Mouse (Mus musculus) hindbrain, embryonic 13.5 days (tissue): Measurements from ENCODE around the gene Mvp. TPM values are rescaled to one million over a fixed set of nuclear protein-coding genes. Genes with fewer than 3 reads are reported as not detected.

Experiments
- ATAC-seq: fragments of 200-750 bp; cut with Nextera tagmentation; 2 replicates; pipeline ENCODE4 v1.8.0; 2017; ENCODE audit warnings: moderate TSS enrichment; ENCODE audit not compliant: low FRiP score
- H3K27ac ChIP-seq: fragments of 300-500 bp; sonication (generic); 2 replicates; pipeline ENCODE4 v1.5.1; 2015; ENCODE audit warnings: inconsistent platforms, mild to moderate bottlenecking, moderate library complexity
- H3K27me3 ChIP-seq: fragments of 300-500 bp; sonication (generic); 2 replicates; pipeline ENCODE4 v1.6.1; 2015; ENCODE audit warnings: mild to moderate bottlenecking, inconsistent platforms
- H3K36me3 ChIP-seq: fragments of 300-500 bp; sonication (generic); 2 replicates; pipeline ENCODE4 v1.6.1; 2015; ENCODE audit warnings: mild to moderate bottlenecking, inconsistent platforms
- H3K4me1 ChIP-seq: fragments of 300-500 bp; sonication (generic); replicated peaks from 2 replicates; pipeline ENCODE4 v1.6.1; 2015; ENCODE audit warnings: inconsistent platforms
- H3K4me2 ChIP-seq: fragments of 300-500 bp; sonication (generic); 2 replicates; pipeline ENCODE4 v1.6.1; 2015; ENCODE audit warnings: inconsistent platforms, mild to moderate bottlenecking, moderate library complexity
- H3K4me3 ChIP-seq: fragments of 300-500 bp; sonication (generic); 2 replicates; pipeline ENCODE4 v1.5.1; 2015; ENCODE audit warnings: mild to moderate bottlenecking, inconsistent platforms
- H3K9ac ChIP-seq: fragments of 300-500 bp; sonication (generic); 2 replicates; pipeline ENCODE4 v1.6.1; 2015; ENCODE audit warnings: mild to moderate bottlenecking, inconsistent platforms
- H3K9me3 ChIP-seq: fragments of 300-500 bp; sonication (generic); 2 replicates; pipeline ENCODE4 v1.6.1; 2016; ENCODE audit warnings: inconsistent platforms
- WGBS: fragments of 180-500 bp; shearing (Covaris S2); methylation state at CpG from one replicate; pipeline ENCODE4 v1.1.7; 2015; 5-methylcytosine and 5-hydroxymethylcytosine counted together
- polyA plus RNA-seq: library from polyadenylated mRNA; unstranded; fragments of >200 nt; fragmentation: Nextera tagmentation; extraction: Ambion mirVana; gene quantifications from 2 replicates; pipeline ENCODE4 v1.2.1, GENCODE M21; 2015

The Mvp gene
- polyA plus RNA-seq, 1 experiment from 2014 or later: 4.5 TPM

- no peak for ATAC-seq
- Histone ChIP-seq H3K4me1 (peaks cover 74% of the 10 kb centered on the region), H3K36me3 (peaks cover 28% of the 10 kb centered on the region), H3K4me2 (peak overlapping the region; percentile 98), H3K27ac (peak overlapping the region; percentile 100), H3K27me3 (no peaks in the 10 kb centered on the region), H3K9me3 (no peaks in the 10 kb centered on the region), H3K9ac (peak overlapping the region; percentile 100), H3K4me3 (peak overlapping the region; percentile 96)
- WGBS: 24% methylated on average over 19 of the region's 19 CpGs
These were observed 9.7 kb upstream of the Mvp start for GRCm38 (mm10) chr7:127023896-127024690.

DNA sequence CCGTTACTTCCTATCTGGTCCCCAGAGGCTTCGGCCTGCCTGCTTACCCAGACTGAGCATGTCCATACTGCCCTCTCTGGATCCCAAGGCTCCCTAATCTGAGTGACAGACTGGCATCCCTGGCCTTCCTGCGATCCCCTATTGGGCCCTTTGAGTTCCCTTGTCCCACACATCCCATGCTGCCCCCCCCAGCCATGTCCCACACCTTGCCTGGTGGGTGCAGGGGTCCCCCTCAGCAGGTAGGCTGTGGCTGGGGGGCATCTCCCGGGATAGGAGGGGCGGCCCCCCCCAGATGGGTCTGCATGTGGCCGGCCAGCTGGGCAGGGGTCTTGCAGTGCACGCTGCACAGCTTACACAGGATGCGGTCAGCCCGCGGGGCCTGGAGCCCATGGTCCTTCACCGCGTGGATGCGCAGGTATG lies 8.9 kb upstream of the Mvp start:
- H3K27me3 ChIP-seq: no peaks in the 10 kb centered on the region
- peaks cover 80% of the 10 kb centered on the region for H3K4me1 ChIP-seq
- H3K9ac ChIP-seq: peak overlapping the region; percentile 100
- H3K36me3 ChIP-seq: peaks cover 28% of the 10 kb centered on the region
- WGBS: 71% methylated on average over 12 of the region's 13 CpGs
- peak overlapping the region; percentile 98 for H3K4me2 ChIP-seq
- no peaks in the 10 kb centered on the region for H3K9me3 ChIP-seq
- no peak for ATAC-seq
- H3K4me3 ChIP-seq: peak overlapping the region; percentile 96
- H3K27ac ChIP-seq: peak overlapping the region; percentile 100

- H3K9ac ChIP-seq: peak overlapping the region; percentile 100
- ATAC-seq: no peak
- peaks cover 28% of the 10 kb centered on the region for H3K36me3 ChIP-seq
- H3K27ac ChIP-seq: peak overlapping the region; percentile 100
- 74% methylated on average over 7 of the region's 7 CpGs for WGBS
- H3K4me2 ChIP-seq: peak overlapping the region; percentile 98
- H3K27me3 ChIP-seq: no peaks in the 10 kb centered on the region
- peak overlapping the region; percentile 96 for H3K4me3 ChIP-seq
- peaks cover 80% of the 10 kb centered on the region for H3K4me1 ChIP-seq
- no peaks in the 10 kb centered on the region for H3K9me3 ChIP-seq
These were observed 8.3 kb upstream of the Mvp start for GRCm38 (mm10) chr7:127022528-127023271.

- 38% methylated on average over 5 of the region's 5 CpGs for WGBS
- ATAC-seq: no peak
- peak overlapping the region; percentile 54 for H3K4me3 ChIP-seq
- peak overlapping the region; percentile 100 for H3K27ac ChIP-seq
- no peaks in the 10 kb centered on the region for H3K27me3 ChIP-seq
- peaks cover 28% of the 10 kb centered on the region for H3K36me3 ChIP-seq
- no peaks in the 10 kb centered on the region for H3K9me3 ChIP-seq
- peak overlapping the region; percentile 100 for H3K9ac ChIP-seq
- peak overlapping the region; percentile 98 for H3K4me2 ChIP-seq
- peaks cover 81% of the 10 kb centered on the region for H3K4me1 ChIP-seq
These were observed 7.4 kb upstream of the Mvp start for GRCm38 (mm10) chr7:127021563-127022527.

- Histone ChIP-seq H3K4me2 (peak within 1 kb of the TSS; percentile 98), H3K27ac (peak within 1 kb of the TSS; percentile 100), H3K9me3 (no peaks in the 10 kb centered on the region), H3K9ac (peak within 1 kb of the TSS; percentile 84), H3K4me3 (peak within 1 kb of the TSS; percentile 54), H3K36me3 (peaks cover 28% of the 10 kb centered on the region), H3K27me3 (no peaks in the 10 kb centered on the region), H3K4me1 (peaks cover 82% of the 10 kb centered on the region)
- ATAC-seq: no peak
- under 1% methylated on average over 37 of the region's 37 CpGs for WGBS
These were observed 6.6 kb upstream of the Mvp start, which contains the start of the genes Gm42742 and Prrt2 for GRCm38 (mm10) chr7:127020901-127021562. TSS of gene Gm42742 (minus strand) at chr7:127021097. TSS of gene Prrt2 (minus strand) at chr7:127021211.

- peak overlapping the region; percentile 98 for H3K4me2 ChIP-seq
- 37% methylated on average over 5 of the region's 5 CpGs for WGBS
- H3K9me3 ChIP-seq: no peaks in the 10 kb centered on the region
- no peak for ATAC-seq
- H3K27ac ChIP-seq: peak overlapping the region; percentile 86
- H3K27me3 ChIP-seq: no peaks in the 10 kb centered on the region
- H3K4me1 ChIP-seq: peaks cover 88% of the 10 kb centered on the region
- H3K9ac ChIP-seq: peak overlapping the region; percentile 84
- peaks cover 31% of the 10 kb centered on the region for H3K36me3 ChIP-seq
- H3K4me3 ChIP-seq: peak overlapping the region; percentile 54
These were observed 6.1 kb upstream of the Mvp start for GRCm38 (mm10) chr7:127020491-127020890.

- H3K27ac ChIP-seq: peak overlapping the region; percentile 86
These were observed 5.6 kb upstream of the Mvp start for GRCm38 (mm10) chr7:127020031-127020430.

GRCm38 (mm10) chr7:127019306-127019960 lies 5.0 kb upstream of the Mvp start:
- Histone ChIP-seq H3K27me3 (no peaks in the 10 kb centered on the region), H3K4me2 (peak overlapping the region; percentile 98), H3K36me3 (peaks cover 40% of the 10 kb centered on the region), H3K27ac (no peak overlapping the region), H3K4me3 (peak overlapping the region; percentile 54), H3K9me3 (no peaks in the 10 kb centered on the region), H3K9ac (peak overlapping the region; percentile 84), H3K4me1 (peaks cover 88% of the 10 kb centered on the region)
- no peak for ATAC-seq
- 82% methylated on average over 14 of the region's 14 CpGs for WGBS

More at GRCm38 (mm10) chr7:127020031-127020430, 5.6 kb upstream of the Mvp start:
- Histone ChIP-seq H3K9me3 (no peaks in the 10 kb centered on the region), H3K4me3 (peak overlapping the region; percentile 54), H3K27me3 (no peaks in the 10 kb centered on the region), H3K9ac (peak overlapping the region; percentile 84), H3K36me3 (peaks cover 36% of the 10 kb centered on the region), H3K4me1 (peaks cover 88% of the 10 kb centered on the region), H3K4me2 (peak overlapping the region; percentile 98)
- no peak for ATAC-seq
- WGBS: 63% methylated on average over 3 of the region's 3 CpGs

DNA sequence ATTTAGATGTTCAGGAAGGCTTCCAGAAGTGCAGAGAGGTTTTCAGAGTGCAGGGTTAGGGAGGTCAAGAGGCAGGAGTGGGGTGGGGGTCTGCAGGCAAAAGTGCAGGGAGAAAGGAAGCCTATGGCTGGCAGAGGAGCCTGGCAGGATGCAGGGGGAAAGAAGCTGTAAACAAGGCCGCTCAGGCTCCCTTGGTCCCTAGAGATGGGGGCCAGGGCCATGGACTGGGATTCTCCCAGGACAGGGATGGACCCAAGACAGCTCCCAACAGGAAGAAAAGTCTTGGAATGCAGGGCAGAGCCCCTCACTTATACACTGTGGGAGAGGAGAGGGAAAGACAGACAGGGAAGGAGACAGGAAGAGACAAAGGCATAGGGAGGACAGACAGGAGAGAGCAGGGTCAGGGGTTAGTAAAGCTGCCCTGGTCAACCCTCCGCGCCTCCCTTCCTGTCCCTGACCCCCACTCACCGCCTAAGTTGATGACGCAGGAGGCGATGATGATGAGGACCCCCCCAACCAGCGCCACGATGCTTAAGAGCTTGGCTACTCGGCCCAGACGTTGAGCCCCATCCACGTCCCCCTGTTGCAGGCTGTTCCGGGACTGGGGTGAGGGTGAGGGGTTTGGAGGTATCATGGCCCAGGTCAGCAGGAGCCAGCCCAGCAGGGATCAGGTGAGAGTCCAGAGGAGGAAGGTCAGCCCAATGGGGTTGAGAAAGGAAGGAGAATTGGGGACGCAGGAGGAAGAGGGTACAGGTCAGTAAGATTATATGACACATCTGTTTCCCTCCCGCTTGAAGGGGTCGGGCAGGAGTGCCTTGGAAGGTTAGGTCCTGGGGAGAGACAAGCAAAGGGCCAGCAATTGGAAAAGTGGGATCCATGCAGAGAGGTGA lies 4.2 kb upstream of the Mvp start:
- no peak for ATAC-seq
- Histone ChIP-seq H3K4me2 (peak overlapping the region; percentile 98), H3K27ac (peak overlapping the region; percentile 10; the same call in 1 of the 2 replicates), H3K36me3 (peaks cover 40% of the 10 kb centered on the region), H3K4me3 (no peak overlapping the region), H3K27me3 (no peaks in the 10 kb centered on the region), H3K9me3 (no peaks in the 10 kb centered on the region), H3K4me1 (peaks cover 87% of the 10 kb centered on the region), H3K9ac (peak overlapping the region; percentile 84)
- 83% methylated on average over 15 of the region's 15 CpGs for WGBS

GRCm38 (mm10) chr7:127017950-127018345 lies 3.5 kb upstream of the Mvp start:
- H3K36me3 ChIP-seq: peaks cover 40% of the 10 kb centered on the region
- no peak for ATAC-seq
- H3K4me1 ChIP-seq: peaks cover 87% of the 10 kb centered on the region
- H3K4me3 ChIP-seq: no peak overlapping the region
- peak overlapping the region; percentile 31 for H3K4me2 ChIP-seq
- WGBS: 62% methylated on average over 6 of the region's 6 CpGs
- peak overlapping the region; percentile 98 for H3K27ac ChIP-seq
- peak overlapping the region; percentile 84 for H3K9ac ChIP-seq
- H3K27me3 ChIP-seq: no peaks in the 10 kb centered on the region
- no peaks in the 10 kb centered on the region for H3K9me3 ChIP-seq
